Mouse (Mus musculus) C2C12 (cell line): ENCODE measurements around the gene Trim5.

Experiments used
- CTCF ChIP-seq: IDR thresholded peaks from one replicate; pipeline ENCODE4 v1.5.1; 2011; ENCODE audit not compliant: control insufficient read depth, insufficient read depth, insufficient read length
- USF1 ChIP-seq: IDR thresholded peaks from one replicate; pipeline ENCODE4 v1.6.1; 2011; ENCODE audit warnings: low read depth, mild to moderate bottlenecking, control low read depth, moderate library complexity

- no peak for TF ChIP-seq CTCF
- TF ChIP-seq USF1: no peak
Measured at GRCm38 (mm10) chr7:104231203-104231602, 56.7 kb downstream of the Trim5 start.
